Mouse (Mus musculus) adrenal gland, postnatal 25 days (tissue): ENCODE measurements around the gene Mettl22. TPM values are rescaled to one million over a fixed set of nuclear protein-coding genes. Genes with fewer than 3 reads are reported as not detected.

Experiments used
- DNase-seq: peaks from one replicate; pipeline ENCODE4 v3.0.0; 2021; ENCODE audit warnings: mixed read lengths
- long read RNA-seq: library from polyadenylated mRNA; stranded (forward); transcript quantifications from one replicate; pipeline ENCODE4 v2.0.0, GENCODE M21; 2021
- total RNA-seq: library from RNA; stranded (reverse); gene quantifications from 2 replicates; pipeline ENCODE4 v1.2.3, GENCODE M21; 2021

The Mettl22 gene
- 11.7 and 18.3 TPM in 2 replicates for total RNA-seq
- long read RNA-seq, transcript Mettl22-201 (11 exons, 1,825 nt): major isoform, 20 of 25 reads
- long read RNA-seq, partial matches to known transcripts: 4 of 25 reads
- long read RNA-seq, other reads (novel, unspliced or antisense): 1 of 25 reads

GRCm38 (mm10) chr16:8470603-8471481 lies at the start of gene Mettl22:
TSS of gene Mettl22 (plus strand) at chr16:8470788.
- peak; percentile 91 for DNase-seq

DNA sequence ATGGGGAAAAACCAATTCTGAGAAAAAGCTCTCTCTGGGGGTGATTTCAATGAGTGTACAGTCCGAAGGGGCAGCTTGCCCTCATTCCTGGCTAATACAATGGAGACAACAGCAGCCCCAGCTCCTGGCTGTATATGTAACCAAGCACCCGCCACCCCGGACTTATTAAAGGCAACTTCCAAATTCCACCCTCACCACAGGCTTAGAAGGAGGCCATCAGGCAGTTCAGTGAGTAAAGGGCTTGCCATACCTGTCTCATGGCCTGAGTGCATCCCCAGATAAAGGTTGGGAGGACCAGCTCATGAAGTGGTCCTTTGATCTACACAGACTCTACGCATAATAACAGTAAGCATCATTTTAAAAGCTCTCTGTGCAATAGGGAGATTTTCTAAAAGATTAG lies 49.7 kb upstream of the Mettl22 start:
- DNase-seq: no peak

- DNase-seq: no peak
These were observed 46.9 kb upstream of the Mettl22 start for GRCm38 (mm10) chr16:8423626-8424114.

- no peak for DNase-seq
These were observed 46.2 kb upstream of the Mettl22 start for GRCm38 (mm10) chr16:8424161-8424970.

DNA sequence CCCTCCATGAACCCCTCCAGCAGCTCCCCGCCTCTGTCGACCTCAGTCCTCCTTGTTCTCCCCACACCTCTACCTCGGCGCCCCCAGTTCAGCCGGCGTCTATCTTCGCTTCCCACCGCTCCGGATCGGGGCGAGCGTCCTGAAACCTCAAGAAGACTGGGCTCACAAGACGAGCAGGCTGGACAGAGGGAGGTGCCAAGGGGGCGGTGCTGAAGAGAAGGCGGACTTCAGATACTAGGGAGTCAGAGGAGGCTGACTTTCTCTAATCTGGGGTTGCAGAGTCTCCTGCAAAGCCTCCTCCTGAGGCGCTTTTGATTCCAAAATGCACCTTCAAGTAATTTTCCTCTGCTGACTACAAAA lies 45.6 kb upstream of the Mettl22 start, which contains the start of gene Tmem114:
Gene Tmem114 (minus strand): TSS at position 166 of the 360 bp plus-strand sequence.
- peak; percentile 67 for DNase-seq

DNA sequence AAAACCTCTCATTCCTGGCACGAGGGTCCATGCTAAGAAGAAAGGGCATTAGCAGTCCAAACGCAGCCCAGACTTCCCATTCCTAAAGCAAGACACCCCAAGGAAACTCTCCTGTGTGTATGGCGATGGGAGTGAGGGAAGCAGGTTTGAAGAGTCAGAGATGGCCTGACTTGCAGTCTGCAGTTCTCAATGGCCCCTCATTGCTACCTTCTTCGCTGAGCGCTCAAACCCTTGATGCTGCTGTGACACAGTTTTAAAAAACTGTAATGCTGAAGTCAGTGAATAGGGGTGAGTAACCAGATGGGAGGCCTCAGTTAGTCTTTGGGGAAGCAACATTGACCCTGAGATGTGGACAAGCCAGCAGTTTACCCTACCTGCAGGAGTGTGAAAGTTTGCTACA lies 44.9 kb upstream of the Mettl22 start:
- no peak for DNase-seq

DNA sequence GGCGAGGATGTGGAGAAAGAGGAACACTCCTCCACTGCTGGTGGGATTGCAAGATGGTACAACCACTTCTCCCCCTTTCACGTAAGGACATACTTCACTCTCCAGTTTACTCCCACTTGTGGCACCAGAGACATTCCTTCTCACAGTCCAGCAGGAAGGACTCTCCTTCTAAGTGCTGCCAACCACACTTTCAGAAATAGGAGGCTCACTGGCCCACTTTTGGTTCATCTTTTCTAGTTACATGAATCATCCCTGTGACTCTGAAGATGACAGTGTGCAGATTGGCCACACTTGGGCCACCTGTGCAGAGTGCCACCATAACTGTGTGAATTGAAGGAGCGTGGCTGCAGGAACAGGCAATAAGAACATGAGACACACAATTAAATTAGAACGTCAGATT lies 41.1 kb upstream of the Mettl22 start:
- no peak for DNase-seq

DNA sequence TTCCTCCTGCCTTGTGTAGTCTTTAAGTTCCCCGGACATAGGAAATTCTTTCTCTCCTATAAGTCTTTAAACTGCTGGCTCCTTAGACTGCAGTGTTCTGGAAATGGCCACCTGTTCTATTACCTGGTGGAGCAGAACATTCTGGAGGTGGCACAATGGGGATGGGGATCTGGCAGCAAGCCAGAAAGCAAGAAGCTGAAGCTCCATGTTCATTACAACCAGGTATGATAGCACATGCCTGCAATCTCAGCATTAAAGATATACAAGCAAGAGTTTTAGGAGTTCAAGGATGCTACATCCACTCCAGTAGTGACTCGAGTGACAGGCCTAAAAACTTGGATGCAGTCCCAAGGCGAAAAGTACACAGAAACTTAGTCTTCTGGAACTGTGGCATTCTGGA lies 38.0 kb upstream of the Mettl22 start:
- no peak for DNase-seq

DNA sequence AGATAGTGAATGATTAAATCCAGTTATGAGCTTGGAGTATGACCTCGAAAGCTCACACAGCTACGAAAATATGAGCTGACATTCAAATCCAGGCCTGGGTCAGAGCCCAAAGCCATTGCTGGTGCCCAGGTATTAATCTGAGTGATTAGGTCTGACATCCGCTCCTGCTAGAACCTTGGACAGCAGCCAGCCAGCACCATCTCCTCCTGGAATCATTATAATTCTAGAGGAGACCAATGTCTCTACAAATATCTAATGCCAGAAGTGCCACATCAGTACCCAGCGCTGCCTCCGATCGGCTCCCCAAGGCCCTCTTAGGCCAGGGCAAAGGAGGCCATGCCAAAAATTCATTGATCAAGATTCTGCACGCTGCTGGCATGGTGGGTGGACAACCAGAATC lies 25.7 kb upstream of the Mettl22 start:
- DNase-seq: no peak

DNA sequence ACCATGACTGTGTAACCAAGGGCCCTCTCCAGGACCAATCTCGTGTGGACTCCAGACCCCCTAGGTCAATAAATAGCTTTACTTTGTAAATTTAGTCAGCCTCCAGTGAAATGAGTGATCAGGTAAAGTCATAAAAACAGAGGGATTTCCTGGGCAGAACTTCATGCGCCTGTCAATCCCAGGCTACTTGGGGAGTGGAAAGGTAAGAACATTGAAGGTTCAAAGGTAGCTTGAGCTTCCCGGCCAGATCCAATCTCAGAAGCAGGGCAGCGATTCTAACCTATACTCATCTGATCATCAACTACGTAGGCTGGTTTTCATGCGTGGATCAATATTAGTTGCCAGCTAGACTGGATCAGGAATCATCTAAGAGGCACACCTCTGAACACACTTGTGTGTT lies 24.3 kb upstream of the Mettl22 start:
- DNase-seq: no peak

DNA sequence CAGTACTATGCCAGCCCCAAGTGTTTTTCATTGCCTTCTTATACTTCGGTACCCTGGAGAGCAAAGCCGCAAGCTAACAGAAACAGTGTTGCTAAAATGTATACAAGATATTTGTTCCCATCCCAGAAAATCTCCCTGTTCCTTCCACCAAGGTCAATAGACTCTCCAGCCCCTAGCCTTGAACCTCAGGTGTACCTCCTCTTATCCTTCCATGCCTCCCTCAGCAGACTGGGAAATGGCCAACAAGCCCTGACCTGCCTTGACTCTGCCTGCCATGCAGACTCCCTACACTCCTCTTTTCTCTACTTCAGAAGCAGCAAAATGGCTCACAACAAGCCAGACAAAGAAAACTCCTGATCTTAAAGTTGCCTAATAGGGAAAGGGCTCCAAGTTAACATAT lies 17.3 kb upstream of the Mettl22 start:
- DNase-seq: no peak

DNA sequence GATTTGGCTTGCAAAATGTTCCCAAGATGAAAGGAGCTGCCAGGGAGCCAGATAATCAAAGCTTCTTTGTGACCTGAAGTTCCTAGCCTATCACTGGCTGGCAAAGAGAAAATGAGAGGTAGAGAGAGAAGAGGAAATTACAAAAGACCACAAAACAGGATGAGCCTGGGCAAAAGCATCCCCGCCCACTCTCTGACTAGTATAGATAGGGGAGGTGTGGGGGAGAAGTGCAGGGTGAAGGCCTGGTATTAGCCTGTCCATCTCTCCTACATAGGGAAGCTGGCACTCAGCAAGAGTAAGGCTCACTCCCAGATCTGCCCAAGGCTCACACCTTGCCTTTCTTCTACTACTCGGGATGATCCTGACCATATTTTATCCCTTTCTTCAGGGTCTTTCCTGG lies 15.4 kb upstream of the Mettl22 start:
- DNase-seq: no peak

DNA sequence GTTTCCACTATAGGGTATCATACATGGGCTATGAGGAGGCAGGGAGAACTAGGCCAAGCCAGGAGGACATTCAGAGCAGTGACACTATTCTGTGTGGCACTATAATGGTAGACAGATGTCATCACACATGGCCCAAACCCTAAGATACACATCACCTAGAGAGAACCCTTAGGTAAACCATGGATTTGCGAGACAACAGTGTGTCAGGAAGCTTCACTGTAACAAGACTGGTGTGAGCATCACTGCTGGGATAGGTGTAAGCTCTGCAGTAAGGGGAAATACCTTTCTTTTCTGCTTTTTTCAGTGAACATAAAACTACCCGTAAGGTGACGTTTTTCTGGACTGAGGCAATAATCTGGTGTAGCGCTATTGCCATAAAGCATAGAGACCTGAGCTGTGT lies 12.2 kb upstream of the Mettl22 start:
- no peak for DNase-seq

- peak; percentile 59 for DNase-seq
These were observed 11.5 kb upstream of the Mettl22 start for GRCm38 (mm10) chr16:8459098-8459497.

GRCm38 (mm10) chr16:8470132-8470531 lies 456 bp upstream of the Mettl22 start:
- no peak for DNase-seq

GRCm38 (mm10) chr16:8487396-8488005 lies 16.9 kb downstream of the Mettl22 start:
- DNase-seq: no peak

GRCm38 (mm10) chr16:8489340-8489739 lies 18.8 kb downstream of the Mettl22 start:
- DNase-seq: no peak

- peak; percentile 36 for DNase-seq
These were observed 21.3 kb downstream of the Mettl22 start for GRCm38 (mm10) chr16:8491743-8492490.

DNA sequence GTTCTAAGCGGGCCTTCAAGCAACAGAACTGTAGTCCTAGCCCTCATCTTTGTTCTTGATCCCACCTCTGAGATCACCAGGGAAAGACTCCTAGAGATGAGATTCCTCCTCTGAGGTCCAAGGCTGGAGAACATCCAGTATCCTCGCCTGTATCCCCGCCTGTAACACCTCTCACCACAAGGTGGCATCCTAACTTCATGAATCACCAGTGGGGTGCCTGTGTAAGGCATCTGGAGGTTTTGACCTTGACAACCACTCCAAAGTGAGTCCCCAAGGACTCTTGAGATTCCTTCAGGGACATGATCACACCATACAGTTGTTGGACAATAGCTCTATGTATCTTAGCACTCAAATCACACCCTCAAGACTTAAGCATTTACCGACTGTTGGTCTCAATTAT lies 23.7 kb downstream of the Mettl22 start:
- peak; percentile 55 for DNase-seq

DNA sequence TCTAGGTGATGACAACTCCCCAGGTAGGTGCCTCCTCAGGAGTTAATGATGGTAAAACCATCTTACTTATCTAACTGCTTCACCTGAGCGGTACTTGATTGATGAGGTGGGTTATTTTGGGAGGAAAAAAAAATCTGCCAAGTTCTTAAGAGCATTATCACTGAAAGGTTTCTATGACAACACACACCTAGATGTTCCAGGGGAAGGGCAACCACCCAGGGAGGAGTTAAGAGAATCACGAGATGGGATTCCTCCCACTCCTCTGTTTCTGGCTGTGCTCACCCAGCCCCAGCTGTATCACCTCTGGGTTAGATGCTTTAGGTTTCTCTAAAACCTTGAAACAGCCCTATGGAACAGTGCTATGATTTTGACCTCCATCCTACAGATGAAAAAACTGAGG lies 26.4 kb downstream of the Mettl22 start:
- DNase-seq: no peak

DNA sequence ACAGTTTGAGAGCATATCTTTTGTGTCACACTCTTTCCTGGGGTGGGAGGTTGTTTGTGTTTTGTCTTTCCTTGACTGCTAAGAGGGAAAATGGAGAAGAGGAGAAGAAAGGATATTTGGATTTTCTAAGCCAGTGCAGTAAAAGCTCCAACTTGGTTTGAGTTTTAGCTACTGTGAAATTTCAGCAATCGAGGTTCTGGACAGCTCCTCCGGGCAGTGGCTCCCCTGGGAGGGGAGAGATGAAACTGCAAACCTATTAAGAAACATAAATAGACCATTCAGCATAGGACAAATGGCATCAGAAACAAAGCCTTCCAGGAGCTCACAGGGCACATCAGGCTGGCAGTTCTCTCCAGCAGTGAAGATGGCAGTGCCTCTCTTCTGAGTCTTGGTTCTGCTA lies 33.7 kb downstream of the Mettl22 start:
- no peak for DNase-seq

GRCm38 (mm10) chr16:8509894-8510293 lies 39.3 kb downstream of the Mettl22 start:
- peak; percentile 31 for DNase-seq
